Mouse (Mus musculus): ENCODE measurements around the gene Rab11b. TPM values are rescaled to one million over a fixed set of nuclear protein-coding genes. Genes with fewer than 3 reads are reported as not detected.

Rab11b gene
- polyA plus RNA-seq, 1 experiment: 57.9 TPM

DNA sequence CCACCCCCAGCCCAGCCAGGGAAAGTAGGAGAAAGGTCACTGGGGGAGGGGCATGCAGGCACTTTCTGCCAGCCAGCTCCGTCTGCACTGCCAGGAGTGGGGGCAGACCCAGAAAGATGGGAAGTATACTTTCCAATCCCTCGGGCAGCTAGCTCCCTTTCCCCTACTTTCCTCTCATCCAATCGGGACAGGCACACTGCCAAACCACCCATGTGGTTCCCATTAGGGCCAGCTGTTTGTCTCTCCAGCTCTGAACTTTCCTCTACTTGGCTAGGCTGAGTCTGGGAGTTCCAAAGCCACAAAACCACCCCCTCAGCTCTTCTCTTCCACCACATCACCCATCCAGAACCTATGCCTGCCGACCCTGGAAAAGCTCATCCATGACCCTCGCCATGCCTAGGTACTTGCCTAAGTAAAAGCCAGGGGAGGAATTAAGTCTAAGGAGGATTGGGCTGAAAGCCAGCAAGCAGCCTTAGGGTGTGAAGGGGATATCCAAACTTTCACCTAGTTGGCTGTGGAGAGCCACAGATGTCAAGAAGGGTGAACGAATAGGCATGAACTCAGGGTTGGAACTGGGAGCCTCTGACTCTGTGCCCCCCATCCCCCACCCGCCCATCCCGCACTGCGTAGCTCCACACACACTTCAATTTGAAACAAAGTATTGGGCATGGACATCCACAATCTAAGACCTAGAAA, 19.1 kb upstream of the Rab11b start:
- Histone ChIP-seq H3K36me3 (ENCODE audit: control insufficient read depth, insufficient read depth, low read length, poor library complexity, severe bottlenecking) (peaks cover 21% of the 10 kb centered on the region), H3K4me1 (ENCODE audit: control insufficient read depth, insufficient read depth, low read length) (peaks cover 10% of the 10 kb centered on the region), H3K9me3 (replicated peaks; ENCODE audit: control insufficient read depth, insufficient read depth, low read length, poor library complexity, severe bottlenecking) (no peaks in the 10 kb centered on the region), H3K27me3 (ENCODE audit: control insufficient read depth, insufficient read depth, low read length, poor library complexity, severe bottlenecking) (no peaks in the 10 kb centered on the region), H3K4me3 (ENCODE audit: low read depth, low read length) (no peak overlapping the region), H3K9ac (ENCODE audit: low read depth, poor library complexity, severe bottlenecking) (no peak overlapping the region), H3K27ac (ENCODE audit: insufficient read depth, low read length) (no peak overlapping the region)
- TF ChIP-seq CTCF (IDR thresholded peaks at IDR 0.05; ENCODE audit: low read depth, low read length) (no peak), POLR2A (IDR thresholded peaks at IDR 0.05; ENCODE audit: insufficient read depth, low read length) (no peak), EP300 (IDR thresholded peaks at IDR 0.05; ENCODE audit: insufficient read depth, low read depth, low read length) (no peak)

GRCm38 (mm10) chr17:33775287-33775686, 15.0 kb upstream of the Rab11b start:
- no peak overlapping the region for H3K9ac ChIP-seq (ENCODE audit: low read depth, poor library complexity, severe bottlenecking)
- H3K27me3 ChIP-seq (ENCODE audit: control insufficient read depth, insufficient read depth, low read length, poor library complexity, severe bottlenecking): no peaks in the 10 kb centered on the region; the same call in 1 of the 2 replicates
- TF ChIP-seq CTCF (IDR thresholded peaks at IDR 0.05; ENCODE audit: low read depth, low read length) (no peak), EP300 (IDR thresholded peaks at IDR 0.05; ENCODE audit: insufficient read depth, low read depth, low read length) (no peak), POLR2A (IDR thresholded peaks at IDR 0.05; ENCODE audit: insufficient read depth, low read length) (no peak)
- no peak overlapping the region for H3K27ac ChIP-seq (ENCODE audit: insufficient read depth, low read length)
- peaks cover 7% of the 10 kb centered on the region for H3K4me1 ChIP-seq (ENCODE audit: control insufficient read depth, insufficient read depth, low read length)
- H3K4me3 ChIP-seq (ENCODE audit: low read depth, low read length): no peak overlapping the region
- no peaks in the 10 kb centered on the region for H3K9me3 ChIP-seq (replicated peaks; ENCODE audit: control insufficient read depth, insufficient read depth, low read length, poor library complexity, severe bottlenecking)
- peaks cover 21% of the 10 kb centered on the region for H3K36me3 ChIP-seq (ENCODE audit: control insufficient read depth, insufficient read depth, low read length, poor library complexity, severe bottlenecking)

GRCm38 (mm10) chr17:33774573-33775155, 14.3 kb upstream of the Rab11b start:
- H3K9me3 ChIP-seq (replicated peaks; ENCODE audit: control insufficient read depth, insufficient read depth, low read length, poor library complexity, severe bottlenecking): no peaks in the 10 kb centered on the region
- H3K4me1 ChIP-seq (ENCODE audit: control insufficient read depth, insufficient read depth, low read length): peaks cover 7% of the 10 kb centered on the region
- no peak overlapping the region for H3K27ac ChIP-seq (ENCODE audit: insufficient read depth, low read length)
- H3K4me3 ChIP-seq (ENCODE audit: low read depth, low read length): no peak overlapping the region
- H3K36me3 ChIP-seq (ENCODE audit: control insufficient read depth, insufficient read depth, low read length, poor library complexity, severe bottlenecking): peaks cover 21% of the 10 kb centered on the region
- no peak overlapping the region for H3K9ac ChIP-seq (ENCODE audit: low read depth, poor library complexity, severe bottlenecking)
- H3K27me3 ChIP-seq (ENCODE audit: control insufficient read depth, insufficient read depth, low read length, poor library complexity, severe bottlenecking): no peaks in the 10 kb centered on the region; the same call in 1 of the 2 replicates
- no peak for TF ChIP-seq CTCF (IDR thresholded peaks at IDR 0.05; ENCODE audit: low read depth, low read length)
- no peak for TF ChIP-seq POLR2A (IDR thresholded peaks at IDR 0.05; ENCODE audit: insufficient read depth, low read length)
- TF ChIP-seq EP300 (IDR thresholded peaks at IDR 0.05; ENCODE audit: insufficient read depth, low read depth, low read length): no peak

- Histone ChIP-seq H3K4me3 (ENCODE audit: low read depth, low read length) (no peak overlapping the region), H3K9me3 (replicated peaks; ENCODE audit: control insufficient read depth, insufficient read depth, low read length, poor library complexity, severe bottlenecking) (no peaks in the 10 kb centered on the region), H3K36me3 (ENCODE audit: control insufficient read depth, insufficient read depth, low read length, poor library complexity, severe bottlenecking) (peaks cover 21% of the 10 kb centered on the region), H3K27me3 (ENCODE audit: control insufficient read depth, insufficient read depth, low read length, poor library complexity, severe bottlenecking) (no peaks in the 10 kb centered on the region; the same call in 1 of the 2 replicates), H3K4me1 (ENCODE audit: control insufficient read depth, insufficient read depth, low read length) (peaks cover 3% of the 10 kb centered on the region), H3K27ac (ENCODE audit: insufficient read depth, low read length) (no peak overlapping the region), H3K9ac (ENCODE audit: low read depth, poor library complexity, severe bottlenecking) (no peak overlapping the region)
- TF ChIP-seq POLR2A (IDR thresholded peaks at IDR 0.05; ENCODE audit: insufficient read depth, low read length) (no peak), EP300 (IDR thresholded peaks at IDR 0.05; ENCODE audit: insufficient read depth, low read depth, low read length) (no peak), CTCF (IDR thresholded peaks at IDR 0.05; ENCODE audit: low read depth, low read length) (no peak)
Observed at GRCm38 (mm10) chr17:33773871-33774572, 13.7 kb upstream of the Rab11b start.

- no peak overlapping the region for H3K9ac ChIP-seq (ENCODE audit: low read depth, poor library complexity, severe bottlenecking)
- H3K4me3 ChIP-seq (ENCODE audit: low read depth, low read length): no peak overlapping the region
- no peak for TF ChIP-seq EP300 (IDR thresholded peaks at IDR 0.05; ENCODE audit: insufficient read depth, low read depth, low read length)
- no peak for TF ChIP-seq CTCF (IDR thresholded peaks at IDR 0.05; ENCODE audit: low read depth, low read length)
- no peak for TF ChIP-seq POLR2A (IDR thresholded peaks at IDR 0.05; ENCODE audit: insufficient read depth, low read length)
- no peaks in the 10 kb centered on the region; the same call in 1 of the 2 replicates for H3K27me3 ChIP-seq (ENCODE audit: control insufficient read depth, insufficient read depth, low read length, poor library complexity, severe bottlenecking)
- no peaks in the 10 kb centered on the region for H3K4me1 ChIP-seq (ENCODE audit: control insufficient read depth, insufficient read depth, low read length)
- H3K36me3 ChIP-seq (ENCODE audit: control insufficient read depth, insufficient read depth, low read length, poor library complexity, severe bottlenecking): peaks cover 21% of the 10 kb centered on the region
- H3K9me3 ChIP-seq (replicated peaks; ENCODE audit: control insufficient read depth, insufficient read depth, low read length, poor library complexity, severe bottlenecking): no peaks in the 10 kb centered on the region
- H3K27ac ChIP-seq (ENCODE audit: insufficient read depth, low read length): no peak overlapping the region
Observed at GRCm38 (mm10) chr17:33773426-33773825, 13.1 kb upstream of the Rab11b start.
